Mouse (Mus musculus) neural tube, embryonic 12.5 days (tissue): ENCODE results near the gene Lhx5. TPM values are rescaled to one million over a fixed set of nuclear protein-coding genes. Genes with fewer than 3 reads are reported as not detected.

Experiments used
- ATAC-seq: fragments of 200-750 bp; cut with Nextera tagmentation; 2 replicates; pipeline ENCODE4 v1.8.0; 2017; ENCODE audit warnings: low read depth, mild to moderate bottlenecking, moderate TSS enrichment, moderate library complexity; ENCODE audit not compliant: low FRiP score
- H3K27ac ChIP-seq: fragments of 300-500 bp; sonication (generic); 2 replicates; pipeline ENCODE4 v1.5.1; 2016
- H3K27me3 ChIP-seq: fragments of 300-500 bp; sonication (generic); replicated peaks from 2 replicates; pipeline ENCODE4 v1.6.1; 2016; ENCODE audit warnings: mild to moderate bottlenecking
- H3K36me3 ChIP-seq: fragments of 300-500 bp; sonication (generic); 2 replicates; pipeline ENCODE4 v1.6.1; 2016; ENCODE audit warnings: mild to moderate bottlenecking
- H3K4me1 ChIP-seq: fragments of 300-500 bp; sonication (generic); 2 replicates; pipeline ENCODE4 v1.6.1; 2016
- H3K4me2 ChIP-seq: fragments of 300-500 bp; sonication (generic); replicated peaks from 2 replicates; pipeline ENCODE4 v1.6.1; 2016; ENCODE audit warnings: mild to moderate bottlenecking
- H3K4me3 ChIP-seq: fragments of 300-500 bp; sonication (generic); 2 replicates; pipeline ENCODE4 v1.5.1; 2016
- H3K9ac ChIP-seq: fragments of 300-500 bp; sonication (generic); 2 replicates; pipeline ENCODE4 v1.6.1; 2016; ENCODE audit warnings: mild to moderate bottlenecking
- H3K9me3 ChIP-seq: fragments of 300-500 bp; sonication (generic); 2 replicates; pipeline ENCODE4 v1.6.1; 2016; ENCODE audit warnings: mild to moderate bottlenecking
- WGBS: fragments of 180-500 bp; shearing (Covaris S2); methylation state at CpG from one replicate; pipeline ENCODE4 v1.1.7; 2016; 5-methylcytosine and 5-hydroxymethylcytosine counted together
- polyA plus RNA-seq: library from polyadenylated mRNA; unstranded; fragments of >200 nt; fragmentation: Nextera tagmentation; extraction: Ambion mirVana; gene quantifications from 2 replicates; pipeline ENCODE4 v1.2.1, GENCODE M21; 2016

The Lhx5 gene
- polyA plus RNA-seq, 1 experiment from 2014 or later = 64.9 TPM

- H3K4me3 ChIP-seq = peak overlapping the region; percentile 55
- no peaks in the 10 kb centered on the region for H3K9me3 ChIP-seq
- peaks cover 96% of the 10 kb centered on the region for H3K27me3 ChIP-seq
- peaks cover 14% of the 10 kb centered on the region for H3K4me1 ChIP-seq
- peaks cover 3% of the 10 kb centered on the region; the same call in 1 of the 2 replicates for H3K36me3 ChIP-seq
- H3K9ac ChIP-seq = peak overlapping the region; percentile 90
- ATAC-seq = no peak
- under 1% methylated on average over 13 of the region's 13 CpGs for WGBS
- H3K27ac ChIP-seq = no peak overlapping the region
- peak overlapping the region; percentile 68 for H3K4me2 ChIP-seq
These were observed 1.7 kb downstream of the Lhx5 start for GRCm38 (mm10) chr5:120433135-120433760.

DNA sequence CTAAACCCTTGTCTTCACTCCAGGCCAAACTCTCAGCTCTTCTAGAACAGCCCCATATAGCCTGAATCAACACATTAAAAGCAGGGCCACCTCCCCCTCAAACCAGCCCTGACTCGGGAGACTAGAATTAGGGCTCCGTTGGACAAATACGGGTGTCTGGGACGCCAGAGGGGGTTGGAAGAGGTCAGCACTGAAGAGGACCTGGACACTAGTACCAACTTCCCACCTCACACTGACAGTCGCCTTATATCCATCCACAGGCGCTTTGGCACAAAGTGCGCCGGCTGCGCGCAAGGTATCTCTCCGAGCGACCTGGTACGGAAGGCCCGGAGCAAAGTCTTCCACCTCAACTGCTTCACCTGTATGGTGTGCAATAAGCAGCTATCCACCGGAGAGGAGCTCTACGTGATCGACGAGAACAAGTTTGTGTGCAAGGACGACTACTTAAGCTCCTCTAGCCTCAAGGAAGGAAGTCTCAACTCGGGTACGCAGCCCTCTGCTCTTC is 2.8 kb downstream of the Lhx5 start:
- Histone ChIP-seq H3K27ac (no peak overlapping the region; the same call in 1 of the 2 replicates), H3K36me3 (peaks cover 3% of the 10 kb centered on the region; the same call in 1 of the 2 replicates), H3K4me2 (peak overlapping the region; percentile 68), H3K4me3 (peak overlapping the region; percentile 55), H3K9ac (peak overlapping the region; percentile 90), H3K4me1 (peaks cover 19% of the 10 kb centered on the region), H3K27me3 (peaks cover 96% of the 10 kb centered on the region), H3K9me3 (no peaks in the 10 kb centered on the region)
- 1% methylated on average over 21 of the region's 21 CpGs for WGBS
- ATAC-seq = no peak

DNA sequence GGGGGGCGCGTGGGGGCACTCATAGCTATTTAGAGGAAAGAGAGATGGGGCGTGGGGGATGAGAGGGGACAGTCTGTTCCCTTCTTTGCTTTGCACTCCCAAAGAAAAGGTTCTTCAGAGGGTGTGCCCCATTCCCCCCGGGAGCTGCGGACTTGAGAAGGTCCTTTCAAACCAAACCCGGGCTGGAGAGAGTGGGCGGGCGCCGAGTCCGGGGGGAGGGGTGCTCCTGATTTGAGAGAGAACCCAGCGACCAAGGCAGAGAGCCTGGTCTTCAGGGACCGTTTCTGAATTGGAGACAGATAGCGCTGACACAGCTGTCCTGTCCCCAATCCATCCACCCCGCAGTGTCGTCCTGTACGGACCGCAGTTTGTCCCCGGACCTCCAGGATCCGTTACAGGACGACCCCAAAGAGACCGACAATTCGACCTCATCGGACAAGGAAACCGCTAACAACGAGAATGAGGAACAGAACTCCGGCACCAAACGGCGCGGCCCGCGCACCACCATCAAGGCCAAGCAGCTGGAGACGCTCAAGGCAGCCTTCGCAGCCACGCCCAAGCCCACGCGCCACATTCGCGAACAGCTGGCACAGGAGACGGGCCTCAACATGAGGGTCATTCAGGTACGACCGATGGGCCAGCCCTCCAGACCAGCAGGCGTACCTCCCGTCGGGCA is 3.6 kb downstream of the Lhx5 start:
- H3K9me3 ChIP-seq = no peaks in the 10 kb centered on the region
- peak overlapping the region; percentile 76 for H3K27ac ChIP-seq
- no peak for ATAC-seq
- under 1% methylated on average over 44 of the region's 44 CpGs for WGBS
- H3K36me3 ChIP-seq = peaks cover 5% of the 10 kb centered on the region; the same call in 1 of the 2 replicates
- peak overlapping the region; percentile 55 for H3K4me3 ChIP-seq
- H3K4me2 ChIP-seq = peak overlapping the region; percentile 68
- peaks cover 27% of the 10 kb centered on the region for H3K4me1 ChIP-seq
- peak overlapping the region; percentile 90 for H3K9ac ChIP-seq
- peaks cover 96% of the 10 kb centered on the region for H3K27me3 ChIP-seq

GRCm38 (mm10) chr5:120435731-120436501 is 4.4 kb downstream of the Lhx5 start:
- peak overlapping the region; percentile 55 for H3K4me3 ChIP-seq
- H3K27ac ChIP-seq = peak overlapping the region; percentile 76
- no peaks in the 10 kb centered on the region for H3K9me3 ChIP-seq
- H3K9ac ChIP-seq = peak overlapping the region; percentile 90
- peaks cover 5% of the 10 kb centered on the region; the same call in 1 of the 2 replicates for H3K36me3 ChIP-seq
- peaks cover 94% of the 10 kb centered on the region for H3K27me3 ChIP-seq
- under 1% methylated on average over 47 of the region's 47 CpGs for WGBS
- H3K4me1 ChIP-seq = peaks cover 30% of the 10 kb centered on the region
- H3K4me2 ChIP-seq = peak overlapping the region; percentile 68
- no peak for ATAC-seq

DNA sequence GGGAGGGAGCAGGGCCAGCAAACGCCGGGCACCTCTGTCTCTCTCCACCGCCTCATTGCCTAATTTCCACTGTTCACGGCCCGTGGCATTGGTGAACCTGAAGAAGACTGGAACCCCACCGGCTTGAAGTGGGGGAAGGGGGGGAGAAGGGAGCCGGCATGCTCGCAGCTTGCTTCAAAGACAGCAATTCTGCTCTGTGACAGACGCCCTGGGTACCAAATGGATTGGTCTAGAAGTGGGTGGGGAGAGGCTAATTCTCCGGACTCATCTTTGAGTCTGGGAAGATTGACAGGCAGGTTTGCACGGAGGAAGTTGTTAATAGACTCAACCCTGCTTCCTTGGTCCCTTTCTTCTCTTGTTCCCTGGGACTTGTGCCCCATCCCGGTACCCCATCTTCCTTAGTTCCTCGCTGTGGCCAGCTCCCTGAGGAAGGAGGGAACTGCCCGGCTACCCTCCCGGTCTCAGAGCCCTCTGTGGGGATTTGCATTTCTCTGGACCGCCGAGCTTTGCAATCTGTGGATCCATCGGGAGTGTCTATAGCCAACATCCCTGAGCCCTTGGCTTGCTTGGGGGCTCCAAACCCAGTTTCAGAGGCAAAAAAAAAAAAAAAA is 5.5 kb downstream of the Lhx5 start:
- peak overlapping the region; percentile 90 for H3K9ac ChIP-seq
- H3K36me3 ChIP-seq = peaks cover 5% of the 10 kb centered on the region; the same call in 1 of the 2 replicates
- ATAC-seq = no peak
- H3K4me3 ChIP-seq = peak overlapping the region; percentile 55
- H3K27me3 ChIP-seq = peaks cover 83% of the 10 kb centered on the region
- WGBS = under 1% methylated on average over 18 of the region's 18 CpGs
- peaks cover 26% of the 10 kb centered on the region for H3K4me1 ChIP-seq
- H3K9me3 ChIP-seq = no peaks in the 10 kb centered on the region
- peak overlapping the region; percentile 68 for H3K4me2 ChIP-seq
- H3K27ac ChIP-seq = peak overlapping the region; percentile 76

DNA sequence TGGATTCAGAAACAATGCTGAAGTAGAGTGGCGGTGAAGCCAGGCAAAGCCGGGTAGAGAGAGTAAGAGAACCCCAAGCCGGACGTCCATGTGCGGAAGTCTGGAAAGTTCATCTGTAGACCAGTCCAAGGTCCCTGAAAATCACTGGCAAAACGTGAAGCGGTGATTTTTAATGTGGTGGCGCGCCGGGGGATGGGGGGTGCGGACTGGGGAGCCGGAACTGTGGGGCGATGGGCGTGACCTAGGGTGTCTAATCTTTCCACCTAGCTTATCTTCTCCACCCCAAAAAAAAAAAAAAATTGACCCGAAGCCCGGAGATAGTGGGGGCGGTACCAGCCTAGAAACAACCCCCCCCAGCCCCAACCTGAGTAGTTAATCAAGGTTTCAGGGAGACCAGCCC is 6.0 kb downstream of the Lhx5 start:
- Histone ChIP-seq H3K4me3 (peak overlapping the region; percentile 55), H3K36me3 (peaks cover 5% of the 10 kb centered on the region; the same call in 1 of the 2 replicates), H3K4me2 (peak overlapping the region; percentile 68), H3K9me3 (no peaks in the 10 kb centered on the region), H3K27me3 (peaks cover 77% of the 10 kb centered on the region), H3K9ac (peak overlapping the region; percentile 90), H3K4me1 (peaks cover 25% of the 10 kb centered on the region), H3K27ac (peak overlapping the region; percentile 74; the same call in 1 of the 2 replicates)
- ATAC-seq = no peak
- 0% methylated on average over 17 of the region's 17 CpGs for WGBS

DNA sequence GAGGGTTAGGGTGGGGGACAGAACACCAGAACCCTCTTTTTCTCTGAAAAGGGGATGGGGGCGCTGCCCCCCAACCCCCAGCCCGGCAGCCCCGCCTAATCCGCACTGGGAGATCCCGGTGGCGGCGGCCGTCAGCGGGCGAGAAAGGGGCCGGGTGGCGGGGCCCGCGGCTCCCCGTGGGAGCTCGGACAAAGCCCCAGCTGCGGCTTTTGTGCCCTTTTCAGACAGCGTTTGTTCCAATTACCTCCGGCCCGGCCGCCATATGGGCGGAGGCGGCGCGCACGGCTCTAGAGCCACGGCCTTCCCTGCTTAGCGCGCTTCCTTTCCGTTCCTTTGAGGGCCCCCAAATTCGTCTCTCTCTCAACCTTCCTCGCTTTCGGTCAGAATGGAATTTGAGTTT is 6.5 kb downstream of the Lhx5 start:
- Histone ChIP-seq H3K36me3 (peaks cover 5% of the 10 kb centered on the region; the same call in 1 of the 2 replicates), H3K27me3 (peaks cover 74% of the 10 kb centered on the region), H3K4me3 (peak overlapping the region; percentile 55), H3K27ac (peak overlapping the region; percentile 74; the same call in 1 of the 2 replicates), H3K9ac (peak overlapping the region; percentile 90), H3K4me1 (peaks cover 25% of the 10 kb centered on the region), H3K9me3 (no peaks in the 10 kb centered on the region), H3K4me2 (peak overlapping the region; percentile 68)
- under 1% methylated on average over 33 of the region's 33 CpGs for WGBS
- no peak for ATAC-seq

GRCm38 (mm10) chr5:120438469-120438868 is 7.0 kb downstream of the Lhx5 start:
- H3K4me1 ChIP-seq = peaks cover 25% of the 10 kb centered on the region
- 2% methylated on average over 13 of the region's 13 CpGs for WGBS

GRCm38 (mm10) chr5:120438991-120439710 is 7.7 kb downstream of the Lhx5 start:
- H3K27ac ChIP-seq = peak overlapping the region; percentile 74
- H3K36me3 ChIP-seq = peaks cover 5% of the 10 kb centered on the region; the same call in 1 of the 2 replicates
- 2% methylated on average over 27 of the region's 27 CpGs for WGBS
- peaks cover 70% of the 10 kb centered on the region for H3K27me3 ChIP-seq
- ATAC-seq = no peak
- peak overlapping the region; percentile 55 for H3K4me3 ChIP-seq
- H3K9me3 ChIP-seq = no peaks in the 10 kb centered on the region
- peak overlapping the region; percentile 90 for H3K9ac ChIP-seq
- H3K4me1 ChIP-seq = peaks cover 25% of the 10 kb centered on the region
- peak overlapping the region; percentile 68 for H3K4me2 ChIP-seq

More at GRCm38 (mm10) chr5:120438469-120438868, 7.0 kb downstream of the Lhx5 start:
- peaks cover 5% of the 10 kb centered on the region; the same call in 1 of the 2 replicates for H3K36me3 ChIP-seq
- peak overlapping the region; percentile 55 for H3K4me3 ChIP-seq
- peaks cover 73% of the 10 kb centered on the region for H3K27me3 ChIP-seq
- H3K9me3 ChIP-seq = no peaks in the 10 kb centered on the region
- no peak for ATAC-seq
- H3K4me2 ChIP-seq = peak overlapping the region; percentile 68
- peak overlapping the region; percentile 74; the same call in 1 of the 2 replicates for H3K27ac ChIP-seq
- peak overlapping the region; percentile 90 for H3K9ac ChIP-seq

DNA sequence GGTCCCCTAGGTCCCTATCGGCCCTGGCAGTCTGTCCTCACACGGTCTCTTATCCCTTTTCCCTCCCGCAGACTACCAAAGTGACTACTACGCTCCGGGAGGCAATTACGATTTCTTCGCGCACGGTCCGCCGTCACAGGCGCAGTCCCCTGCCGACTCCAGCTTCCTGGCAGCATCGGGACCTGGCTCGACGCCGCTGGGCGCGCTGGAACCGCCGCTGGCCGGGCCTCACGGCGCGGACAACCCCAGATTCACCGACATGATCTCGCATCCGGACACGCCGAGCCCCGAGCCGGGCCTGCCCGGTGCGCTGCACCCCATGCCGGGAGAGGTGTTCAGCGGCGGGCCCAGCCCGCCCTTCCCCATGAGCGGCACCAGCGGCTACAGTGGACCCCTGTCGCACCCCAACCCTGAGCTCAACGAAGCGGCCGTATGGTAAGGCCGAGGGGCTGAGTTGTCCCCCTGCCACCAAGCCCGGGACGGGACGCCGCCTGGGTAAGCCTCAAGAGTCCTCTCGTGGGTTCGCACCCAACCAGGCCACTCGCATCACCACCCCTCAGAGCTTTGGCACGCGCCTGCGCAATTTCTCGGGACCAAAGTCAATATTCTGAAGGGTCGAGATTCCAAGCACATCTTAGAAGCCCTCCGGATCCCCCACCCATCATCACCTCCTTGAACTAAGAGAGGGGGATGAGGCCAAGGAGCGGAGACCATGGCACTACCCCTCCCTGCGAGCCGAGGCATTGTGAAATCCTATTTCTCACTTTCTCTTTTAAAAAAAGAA is 8.6 kb downstream of the Lhx5 start:
- Histone ChIP-seq H3K36me3 (peaks cover 5% of the 10 kb centered on the region; the same call in 1 of the 2 replicates), H3K9me3 (no peaks in the 10 kb centered on the region), H3K4me1 (peaks cover 25% of the 10 kb centered on the region), H3K27me3 (peaks cover 64% of the 10 kb centered on the region), H3K4me3 (peak overlapping the region; percentile 55), H3K9ac (peak overlapping the region; percentile 90), H3K27ac (peak overlapping the region; percentile 74), H3K4me2 (peak overlapping the region; percentile 68)
- ATAC-seq = no peak
- WGBS = under 1% methylated on average over 61 of the region's 61 CpGs
